In genomic region chr9:68563206-68563605, GRCm38 (mm10) we compare ENCODE assay signal across 22 mouse cellular contexts.
DNase-seq lines count a peak whose midpoint lies in the region; ATAC-seq and TF ChIP-seq lines count a peak whose summit lies in the region.
"Had no signal": no experiment of that assay in that cellular context is flagged by ENCODE, and none has a peak within 500 bp of the region (broad histone marks: within the 10 kb centered on the region; RNA-seq: fewer than 3 reads in every experiment).

No protein-coding gene starts in this region.

- peak; percentile 91 for ATAC-seq in lung, postnatal 0 days
- ATAC-seq: CD4-positive, CD25-positive, alpha-beta regulatory T cell, adult 4 months; forebrain, embryonic 14.5 days; forebrain, postnatal 0 days; hindbrain, embryonic 16.5 days had no signal

- no peak overlapping the region for H3K9ac ChIP-seq in lung, postnatal 0 days (replicated peaks; ENCODE audit: low read depth)
- H3K9ac ChIP-seq: forebrain, postnatal 0 days; heart, embryonic 13.5 days; hindbrain, embryonic 12.5 days had no signal

- WGBS in lung, adult 2 months, result 60% methylated on average over 4 of the region's 4 CpGs
- 55% methylated on average over 4 of the region's 4 CpGs for WGBS in lung, postnatal 0 days

- no peak for TF ChIP-seq CTCF in lung, adult 2 months (IDR thresholded peaks at IDR 0.05; ENCODE audit: insufficient read depth, low read length)
- TF ChIP-seq CTCF in lung, postnatal 0 days (IDR thresholded peaks at IDR 0.05), result no peak

- peak; percentile 95 for TF ChIP-seq EP300 in lung, postnatal 0 days (IDR thresholded peaks at IDR 0.05)

- DNase-seq in lung, adult 2 months, result peak; percentile 19
- no peak for DNase-seq in lung, postnatal 10 days
- DNase-seq in lung, postnatal 0 days (ENCODE audit: low spot score), result peak; percentile 86
- DNase-seq in lung, postnatal 36 days, result peak; percentile 64
- no peak for DNase-seq in embryo, embryonic 10 days (ENCODE audit: low spot score)
- DNase-seq in left cerebral cortex, postnatal 14 days (ENCODE audit: low spot score in 2 of 2), result no peak
- DNase-seq: adrenal gland, adult 2 months; adrenal gland, postnatal 14 days; cerebellum, adult 11-12 months; cerebellum, adult 8-10 months; cerebellum, postnatal 10 days; cerebellum, postnatal 36 days; forebrain, postnatal 0 days; gastrocnemius, adult 2 months; gastrocnemius, postnatal 25 days; heart, adult 2 months had no signal

- H3K27me3 ChIP-seq in lung, postnatal 0 days (replicated peaks; ENCODE audit: insufficient read depth, low read length), result no peaks in the 10 kb centered on the region
- H3K27me3 ChIP-seq: heart, embryonic 13.5 days; hindbrain, embryonic 12.5 days had no signal

- intact Hi-C loops in left cerebral cortex, postnatal 14 days (cut with DNase I), result no loop called here

- no peak for TF ChIP-seq POLR2A in lung, adult 2 months (IDR thresholded peaks at IDR 0.05; ENCODE audit: borderline replicate concordance, extremely low read depth, low read depth, low read length)

- H3K36me3 ChIP-seq in lung, postnatal 0 days (ENCODE audit: insufficient read depth, low read length), result no peaks in the 10 kb centered on the region
- H3K36me3 ChIP-seq: heart, embryonic 10.5 days; heart, embryonic 13.5 days; hindbrain, embryonic 12.5 days had no signal

- no peak overlapping the region for H3K4me2 ChIP-seq in lung, postnatal 0 days (replicated peaks; ENCODE audit: low read depth, low read length)
- H3K4me2 ChIP-seq: heart, embryonic 13.5 days; hindbrain, embryonic 12.5 days had no signal

- peaks cover 4% of the 10 kb centered on the region for H3K4me1 ChIP-seq in lung, adult 2 months (ENCODE audit: control insufficient read depth, insufficient read depth, low read length)
- peaks cover 8% of the 10 kb centered on the region; the same call in 1 of the 2 replicates for H3K4me1 ChIP-seq in lung, postnatal 0 days (ENCODE audit: insufficient read depth, low read depth, low read length)
- H3K4me1 ChIP-seq: heart, embryonic 10.5 days; heart, embryonic 13.5 days; hindbrain, embryonic 12.5 days had no signal

- H3K27ac ChIP-seq in lung, postnatal 0 days (ENCODE audit: low read length), result no peak overlapping the region
- H3K27ac ChIP-seq: gastrocnemius, adult 2 months; heart, adult 2 months; heart, embryonic 10.5 days; heart, embryonic 13.5 days; hindbrain, embryonic 12.5 days had no signal

- H3K4me3 ChIP-seq in lung, adult 2 months (replicated peaks; ENCODE audit: extremely low read depth, low read depth, low read length), result no peak overlapping the region
- no peak overlapping the region for H3K4me3 ChIP-seq in lung, postnatal 0 days (ENCODE audit: low read depth, low read length)
- H3K4me3 ChIP-seq: gastrocnemius, adult 2 months; heart, adult 2 months; heart, embryonic 10.5 days; heart, embryonic 13.5 days; hindbrain, embryonic 12.5 days had no signal

- H3K9me3 ChIP-seq in lung, postnatal 0 days (ENCODE audit: low read length), result no peaks in the 10 kb centered on the region
- H3K9me3 ChIP-seq: heart, embryonic 10.5 days; heart, embryonic 13.5 days; hindbrain, embryonic 12.5 days had no signal

Comparison
In these comparisons a context has a peak if more than half of its experiments do, and no peak if none do; other contexts are left out.
1. DNase-seq: peak in lung, adult 2 months (single experiment), lung, postnatal 0 days (single experiment) and lung, postnatal 36 days (single experiment); none in lung, postnatal 10 days (single experiment), embryo, embryonic 10 days (single experiment) and left cerebral cortex, postnatal 14 days (0 of 2).